Mouse (Mus musculus) stomach, postnatal 0 days (tissue): Measurements from ENCODE around the gene Olfr1110.

Source experiments
- CTCF ChIP-seq: IDR thresholded peaks from 2 replicates; pipeline ENCODE4 v1.5.1; 2016; ENCODE audit warnings: antibody characterized with exemption, low read depth, mild to moderate bottlenecking, moderate library complexity
- EP300 ChIP-seq: optimal IDR thresholded peaks from 2 replicates; pipeline ENCODE3; 2016; ENCODE audit warnings: antibody characterized with exemption

DNA sequence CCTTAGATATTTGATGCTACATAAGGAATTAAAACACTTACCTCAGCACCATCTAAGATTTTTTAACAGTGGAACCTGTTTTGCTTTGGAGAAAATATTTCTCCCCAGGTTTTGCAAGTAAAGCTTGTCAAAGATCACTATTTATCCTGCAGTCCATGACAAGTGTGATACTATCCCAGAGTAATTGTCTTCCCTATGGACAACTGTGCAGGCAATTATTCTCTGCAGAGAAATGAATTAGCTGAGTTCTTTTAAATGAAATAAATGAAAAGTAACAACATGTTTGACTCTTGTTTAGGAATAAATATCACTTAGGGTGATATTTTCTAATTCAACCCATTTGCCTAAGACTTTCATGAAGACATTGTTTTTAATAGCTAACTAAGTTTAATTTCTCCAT, 12.4 kb upstream of the Olfr1110 start, which contains the start of gene Olfr1111:
- TF ChIP-seq CTCF: no peak
- no peak for TF ChIP-seq EP300
